Mouse (Mus musculus) granulocyte monocyte progenitor cell, adult 5-6 weeks (primary cell): ENCODE data around the gene Il1a. TPM values are rescaled to one million over a fixed set of nuclear protein-coding genes. Genes with fewer than 3 reads are reported as not detected.

Experiments
- ATAC-seq: replicated peaks from 2 replicates; pipeline ENCODE4 v1.8.0; 2016; ENCODE audit warnings: mild to moderate bottlenecking, moderate TSS enrichment, inconsistent platforms; ENCODE audit not compliant: poor library complexity, severe bottlenecking
- total RNA-seq, 2 experiments: library from RNA; stranded (forward) in 1 of 2; stranded (reverse) in 1 of 2; fragments of 200-712, 200-1000 nt in 1 of 2; fragments of >200 nt in 1 of 2; fragmentation: Nextera tagmentation in 1 of 2; gene quantifications; 2 replicates each; pipeline ENCODE4 v1.2.3; 2014 to 2017

Gene Il1a
- total RNA-seq (2014; fragmentation: Nextera tagmentation): not detected in 2 replicates
- total RNA-seq (2017): not detected in 2 replicates

DNA sequence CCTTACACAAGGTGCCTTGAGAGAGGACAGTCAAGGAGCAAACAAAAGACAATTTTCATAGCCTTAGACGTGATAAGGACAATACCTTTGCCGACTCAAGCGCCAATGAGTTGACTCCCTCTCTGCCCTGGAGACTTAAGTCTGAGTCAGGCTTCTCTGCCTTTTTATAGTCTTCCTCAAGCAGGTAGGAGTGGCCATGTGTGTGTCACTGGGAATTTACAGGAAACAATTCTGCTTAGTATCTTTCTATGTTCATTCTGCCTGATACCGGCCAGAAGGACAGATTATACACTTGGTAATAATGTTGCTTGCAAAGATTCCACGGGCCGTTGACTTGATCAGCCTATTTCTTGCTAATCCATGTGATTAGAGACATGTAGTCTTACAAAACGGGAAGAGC lies at the start of gene Il1a:
Gene Il1a, minus strand, starts transcription at position 137 of the 400 bp plus-strand sequence.
- ATAC-seq: no peak

DNA sequence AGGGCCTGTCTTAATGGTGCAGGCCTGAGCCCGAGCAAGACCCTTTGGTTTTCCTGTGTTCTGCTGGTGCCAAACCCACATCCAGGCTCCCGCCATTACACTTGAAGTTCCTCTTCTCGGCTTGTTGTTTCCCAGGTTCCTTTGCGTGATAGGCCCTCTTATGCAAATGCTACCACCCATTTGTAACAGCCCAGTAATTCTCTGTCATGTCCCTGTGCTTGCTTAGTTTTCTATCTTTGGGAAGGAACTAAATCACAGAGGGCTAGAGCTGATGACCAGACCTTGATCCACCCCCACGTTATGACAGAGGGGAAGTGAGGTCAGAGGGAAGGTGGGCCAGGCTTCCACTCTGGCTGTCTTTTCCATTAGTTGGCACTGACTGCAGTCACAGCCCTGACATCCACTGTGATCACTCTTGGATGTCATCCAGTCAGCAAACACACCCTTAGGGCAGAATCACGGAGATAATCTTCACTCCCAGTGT lies 28.4 kb upstream of the Il1a start:
- peak; percentile 97 for ATAC-seq

DNA sequence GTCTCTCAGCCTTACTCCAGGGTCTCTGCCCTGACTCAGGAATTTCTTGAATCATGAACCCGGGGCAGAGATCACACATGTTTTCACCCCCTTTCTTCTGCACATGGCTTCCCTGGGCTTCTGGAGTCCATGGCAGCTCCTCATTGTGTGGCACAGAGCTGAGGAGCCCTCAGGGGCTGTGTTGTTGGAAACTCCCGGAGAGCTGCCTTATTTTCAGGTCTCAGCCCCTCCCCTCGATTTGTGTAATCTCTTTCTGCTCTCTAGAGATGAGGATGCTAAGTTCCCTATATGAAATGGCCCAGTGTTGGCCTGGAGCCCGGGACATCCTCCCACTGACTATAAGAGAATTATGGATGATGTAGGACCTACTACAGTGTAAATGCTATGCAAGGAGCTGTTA lies 23.7 kb upstream of the Il1a start:
- ATAC-seq: no peak

DNA sequence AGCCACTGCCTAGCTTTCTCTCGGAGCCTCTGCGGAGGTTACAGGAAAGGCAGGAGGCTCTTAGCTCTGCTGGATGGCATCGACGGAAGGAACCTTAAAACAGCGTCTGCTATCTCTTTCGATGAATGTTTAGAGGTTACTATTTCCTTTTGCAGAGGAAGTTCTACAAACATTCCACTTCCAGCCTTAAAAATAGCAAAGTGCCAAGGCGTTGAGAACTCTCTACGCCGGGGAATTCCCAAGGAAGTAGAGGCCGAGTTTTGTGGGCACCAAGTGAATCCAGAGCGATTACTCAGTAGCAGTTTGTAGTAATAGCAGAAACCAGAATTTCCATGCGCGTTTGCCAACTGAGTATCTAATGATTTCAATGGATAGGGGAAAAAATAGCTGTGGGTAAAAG lies 20.8 kb upstream of the Il1a start:
- no peak for ATAC-seq

DNA sequence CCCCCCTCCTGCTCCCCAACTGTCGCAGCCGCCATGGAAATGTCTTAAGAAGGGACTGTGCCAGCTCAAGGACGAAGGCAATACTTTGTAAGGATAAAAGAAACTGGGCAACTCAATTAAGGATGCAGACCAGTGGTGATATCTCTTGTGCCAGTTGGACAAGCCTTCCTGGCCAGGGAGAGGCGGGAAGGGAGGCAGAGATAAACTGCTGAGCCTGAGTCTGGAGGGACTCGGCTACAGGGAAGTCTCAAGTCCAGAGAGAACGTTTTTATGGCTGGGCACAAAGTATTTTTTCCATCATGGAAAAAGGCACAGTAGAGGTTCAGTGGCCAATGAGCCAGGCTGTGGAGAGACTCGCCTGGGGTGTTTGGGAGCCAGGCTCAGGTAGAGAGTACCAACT lies 20.3 kb upstream of the Il1a start:
- no peak for ATAC-seq

DNA sequence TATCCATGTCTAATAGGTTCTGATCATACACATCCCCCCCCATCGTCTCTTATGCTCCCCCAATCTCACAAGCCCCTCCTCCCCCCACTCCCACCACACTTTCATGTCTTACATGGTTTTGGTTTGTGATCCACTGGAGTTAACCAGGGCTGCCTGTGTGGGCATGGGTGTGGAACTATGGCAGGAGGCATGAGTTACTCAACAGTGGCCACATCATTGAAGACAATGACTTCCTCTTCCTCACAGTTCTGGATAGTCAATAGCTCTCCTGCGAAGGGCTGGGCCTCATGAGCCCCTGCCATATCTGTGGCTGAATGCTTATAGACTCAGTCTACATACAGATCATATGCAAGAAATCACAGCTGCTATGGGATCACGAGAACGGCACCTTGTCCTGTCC lies 18.5 kb upstream of the Il1a start:
- peak; percentile 97 for ATAC-seq

DNA sequence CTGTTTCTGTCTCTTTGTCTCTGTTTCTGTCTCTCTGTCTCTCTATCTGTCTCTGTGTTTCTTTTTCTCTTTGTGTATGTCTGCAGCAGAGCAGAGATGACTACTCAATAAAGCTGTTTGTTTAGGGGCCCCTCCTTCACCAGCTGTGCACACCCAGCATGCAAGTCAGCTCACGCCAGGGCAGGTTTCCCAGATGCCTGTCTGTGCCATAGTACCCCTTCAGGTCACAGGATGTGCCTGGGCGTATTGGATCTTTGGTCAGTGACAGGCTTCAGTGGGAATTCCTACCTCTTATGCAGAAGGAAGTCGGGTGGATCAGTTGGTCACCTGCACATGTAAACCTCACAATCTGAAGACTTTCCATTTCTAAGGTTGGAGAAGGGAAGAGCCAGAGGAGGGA lies 14.4 kb upstream of the Il1a start:
- no peak for ATAC-seq

DNA sequence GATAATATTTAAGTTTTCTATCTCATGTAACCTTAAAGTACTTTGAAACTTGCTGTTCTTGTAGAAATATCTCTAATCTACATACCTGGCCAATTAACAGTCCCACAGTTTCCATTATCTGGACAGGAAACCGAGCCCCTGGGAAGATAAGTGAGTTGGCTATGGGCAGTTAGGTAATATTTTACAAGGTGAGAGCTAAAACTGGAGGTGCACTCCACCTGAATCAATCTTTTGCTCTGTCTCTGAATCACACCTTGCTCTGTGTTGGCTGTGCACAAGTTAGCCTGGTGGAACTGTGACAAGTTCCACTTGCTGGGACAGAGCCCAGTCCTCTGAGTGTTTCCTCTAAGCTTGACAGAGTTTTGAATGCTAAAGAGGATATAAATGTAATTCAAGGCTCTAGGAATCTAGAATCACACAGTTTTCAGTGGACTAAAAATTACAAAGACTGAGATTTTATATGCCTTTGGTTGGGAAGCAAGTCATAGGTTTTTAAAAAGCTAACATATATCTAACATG lies 12.4 kb upstream of the Il1a start:
- ATAC-seq: no peak

DNA sequence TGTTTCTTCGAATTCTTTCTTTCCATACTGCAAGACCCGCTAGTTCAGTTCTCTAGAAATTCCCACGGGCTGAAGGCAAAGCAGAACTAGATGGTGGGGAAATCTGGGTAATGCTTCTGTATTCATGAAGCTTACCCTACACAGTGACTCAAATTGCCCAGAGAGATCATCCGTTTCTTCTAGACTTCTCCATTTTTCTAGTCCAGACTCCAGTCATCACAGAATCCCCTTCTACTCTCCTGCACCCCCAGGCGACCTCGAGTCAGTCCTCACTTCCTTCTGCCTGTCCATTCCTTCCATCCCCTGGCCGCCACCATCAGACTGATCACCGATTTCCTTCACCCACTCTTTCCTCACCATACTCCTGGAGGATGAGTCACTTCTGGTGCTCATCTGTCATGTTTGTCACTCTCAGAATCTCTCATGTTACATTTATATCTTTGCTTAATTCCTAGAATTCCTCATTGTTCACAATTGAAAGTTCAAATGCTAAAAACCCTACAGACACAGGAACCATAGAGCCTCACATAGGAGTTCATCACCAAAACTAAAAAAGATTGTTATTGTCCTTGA lies 10.3 kb upstream of the Il1a start:
- peak; percentile 82 for ATAC-seq

DNA sequence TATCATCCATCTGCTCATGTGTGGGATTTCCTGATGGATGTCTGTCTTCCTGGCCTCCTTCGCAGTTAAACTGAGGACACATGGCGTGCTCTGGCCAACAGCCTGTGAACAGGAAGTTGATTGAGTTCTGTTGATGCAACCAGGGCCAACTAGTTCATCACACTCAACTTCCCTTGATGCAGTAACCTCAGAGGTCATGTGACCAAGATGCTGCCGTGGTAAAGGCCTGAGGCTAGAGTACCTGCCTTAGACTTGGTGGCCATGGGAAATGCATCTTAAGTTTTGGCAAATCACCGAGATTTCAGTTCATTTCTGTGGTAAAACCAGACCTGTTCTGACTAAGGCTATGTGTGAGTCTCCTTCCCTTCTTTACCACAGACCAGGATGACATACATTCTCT lies 6.1 kb upstream of the Il1a start:
- ATAC-seq: peak; percentile 68

DNA sequence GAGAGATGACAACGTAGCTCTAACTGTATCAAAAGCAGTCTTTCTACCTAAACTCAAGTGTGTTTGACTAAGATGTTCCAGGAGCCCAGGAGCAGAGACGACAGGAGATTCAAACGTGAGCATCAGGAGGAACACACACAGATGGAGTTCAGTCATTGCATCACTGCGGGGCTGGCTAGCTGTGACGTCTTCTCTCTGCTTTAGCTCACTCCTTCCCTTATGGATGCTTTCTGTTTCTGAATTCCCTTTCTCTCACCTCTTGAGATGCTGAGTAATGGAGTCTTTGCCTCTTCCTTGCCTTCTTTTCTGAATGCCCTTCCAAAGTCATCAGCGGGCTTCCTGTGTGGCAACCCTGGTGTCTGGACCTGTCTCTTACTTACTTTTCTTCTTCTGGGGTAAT lies 5.1 kb upstream of the Il1a start:
- ATAC-seq: peak; percentile 51

DNA sequence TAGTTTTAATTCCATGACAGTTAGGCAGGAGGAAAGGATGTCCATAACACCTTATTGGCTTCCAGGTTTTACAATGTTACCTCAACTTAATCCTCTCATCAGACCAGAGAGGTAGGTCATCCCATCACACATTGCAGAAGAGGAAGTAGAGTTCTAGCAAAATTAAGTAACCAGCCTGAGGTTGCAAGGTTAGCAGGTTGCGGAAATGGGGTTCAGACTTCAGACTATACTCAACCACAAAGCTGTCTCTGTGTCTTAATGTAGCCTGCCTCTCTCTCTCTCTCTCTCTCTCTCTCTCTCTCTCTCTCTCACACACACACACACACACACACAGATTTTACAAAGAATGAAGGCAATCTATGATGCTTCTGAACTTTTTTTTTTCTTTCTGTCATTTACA lies 4.2 kb upstream of the Il1a start:
- peak; percentile 88 for ATAC-seq

DNA sequence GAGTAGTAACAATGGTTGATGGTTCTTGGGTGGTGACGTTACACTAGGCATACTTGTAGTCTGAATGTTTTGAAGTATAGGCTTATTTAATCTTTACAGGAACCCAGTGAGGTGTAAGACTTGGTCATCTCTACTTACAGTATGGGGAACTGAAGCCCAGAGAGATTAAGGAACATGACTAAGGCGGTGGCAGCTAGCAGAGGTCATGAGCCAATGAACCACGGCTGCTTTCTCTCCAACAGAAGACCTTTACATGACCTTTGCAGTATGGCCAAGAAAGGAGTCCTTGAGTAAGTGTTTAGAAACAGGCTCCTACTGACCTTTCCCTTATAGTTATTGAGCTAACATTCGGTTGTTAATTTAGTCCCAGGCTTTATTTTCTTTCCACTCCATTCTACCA lies 3.8 kb downstream of the Il1a start:
- peak; percentile 44 for ATAC-seq

DNA sequence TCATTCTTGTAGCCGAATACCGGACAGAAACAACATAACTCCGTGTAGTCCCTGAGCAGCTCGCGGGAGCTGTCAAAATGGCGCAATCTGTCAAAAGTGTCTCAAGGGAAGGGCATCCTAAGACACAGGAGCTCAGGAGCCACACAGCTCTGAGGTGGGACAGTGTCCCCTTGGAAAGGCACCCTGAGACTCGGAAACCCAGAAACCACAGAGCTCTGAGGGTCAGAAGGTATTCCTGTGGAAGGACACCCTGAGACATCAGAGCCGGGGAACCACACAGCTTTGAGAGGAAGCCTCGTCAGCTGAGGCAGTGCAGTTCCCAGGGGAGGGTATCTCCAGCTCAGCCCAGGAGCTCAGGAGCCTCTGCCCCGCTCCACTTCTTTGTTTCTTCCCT lies 12.2 kb downstream of the Il1a start:
- ATAC-seq: peak; percentile 44

DNA sequence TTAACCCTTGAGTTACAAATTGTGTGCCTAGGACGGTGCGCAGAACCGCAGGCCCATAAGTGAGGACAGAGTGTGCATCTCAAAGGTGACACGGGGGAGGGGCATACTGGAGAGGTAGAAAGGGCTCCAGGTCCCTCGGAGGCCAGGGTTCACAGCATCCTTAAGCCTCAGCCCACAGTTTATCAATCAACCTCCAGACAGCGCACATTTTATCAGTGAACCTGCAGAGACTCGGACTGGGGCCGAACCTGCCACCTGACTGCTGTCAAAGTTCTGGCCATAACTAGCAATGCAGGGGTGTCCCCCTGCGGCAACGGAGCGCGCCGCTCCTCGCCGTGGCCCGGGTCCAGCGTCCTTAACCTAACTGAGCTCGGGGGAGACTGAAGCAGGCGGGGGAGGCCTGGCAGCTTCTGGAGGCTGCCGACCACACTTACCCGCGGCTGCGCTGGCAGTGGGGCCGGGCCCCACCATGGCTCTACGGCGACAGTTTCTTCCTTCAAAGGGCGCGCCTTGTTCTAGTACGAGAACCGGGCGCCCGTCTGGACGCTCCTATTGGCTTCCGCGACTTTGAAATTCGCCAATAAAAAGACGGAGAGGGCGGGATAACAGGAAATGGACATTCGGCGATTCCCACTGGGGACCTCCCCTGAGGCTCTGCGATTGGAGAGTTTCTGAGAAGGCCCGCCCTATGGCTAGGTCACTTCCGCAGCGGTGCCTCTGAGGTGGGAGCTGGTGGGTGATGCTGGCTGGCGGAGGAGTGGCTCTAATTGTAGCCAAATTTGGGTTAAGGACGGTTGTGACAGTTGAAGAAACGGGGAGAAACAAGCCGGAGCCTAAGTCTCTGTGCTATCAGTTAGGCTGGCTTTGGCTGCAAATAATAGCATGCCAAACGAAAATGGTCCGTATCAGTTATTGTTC lies 12.8 kb downstream of the Il1a start, which contains the start of gene Ckap2l:
Gene Ckap2l, minus strand, starts transcription at position 542 of the 918 bp plus-strand sequence.
- peak; percentile 99 for ATAC-seq

DNA sequence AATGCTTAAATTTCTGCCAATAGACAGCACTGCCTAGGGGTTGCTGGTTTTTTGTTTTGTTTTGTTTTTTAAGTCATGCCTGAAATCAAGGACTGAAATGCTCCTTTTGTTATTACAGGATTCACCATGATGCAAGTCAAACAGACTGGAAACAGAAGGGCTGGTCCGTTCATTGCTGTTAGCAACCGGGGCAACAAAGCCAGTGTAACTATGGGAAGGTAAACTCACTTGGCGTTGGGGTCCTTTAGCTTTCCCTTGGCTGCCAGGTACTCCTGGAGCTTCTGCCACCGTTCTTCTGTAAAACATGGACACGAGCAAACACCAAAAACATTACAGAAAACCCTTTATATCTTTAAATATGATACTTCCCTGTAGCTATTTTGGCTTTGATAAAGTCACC lies 13.7 kb downstream of the Il1a start:
- no peak for ATAC-seq

DNA sequence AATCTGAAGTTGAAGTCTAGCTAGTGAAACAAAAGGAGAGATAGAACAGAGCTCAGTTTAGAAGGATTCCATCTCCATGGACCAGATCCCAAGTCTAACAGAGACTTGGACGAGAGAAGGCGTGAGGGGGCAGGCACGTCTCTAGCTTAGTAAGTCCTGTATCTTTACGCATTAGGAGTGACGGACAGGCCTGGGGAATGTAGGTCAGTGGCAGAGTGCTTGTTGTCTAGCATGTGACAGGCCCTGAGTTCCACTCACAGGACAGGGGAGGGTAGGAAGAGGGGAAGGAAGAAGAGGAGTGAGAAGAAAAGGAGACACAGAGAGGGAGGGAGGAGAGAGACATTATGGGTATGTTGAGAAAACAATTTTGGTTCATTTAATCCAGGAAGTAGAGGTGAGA lies 14.7 kb downstream of the Il1a start:
- no peak for ATAC-seq

DNA sequence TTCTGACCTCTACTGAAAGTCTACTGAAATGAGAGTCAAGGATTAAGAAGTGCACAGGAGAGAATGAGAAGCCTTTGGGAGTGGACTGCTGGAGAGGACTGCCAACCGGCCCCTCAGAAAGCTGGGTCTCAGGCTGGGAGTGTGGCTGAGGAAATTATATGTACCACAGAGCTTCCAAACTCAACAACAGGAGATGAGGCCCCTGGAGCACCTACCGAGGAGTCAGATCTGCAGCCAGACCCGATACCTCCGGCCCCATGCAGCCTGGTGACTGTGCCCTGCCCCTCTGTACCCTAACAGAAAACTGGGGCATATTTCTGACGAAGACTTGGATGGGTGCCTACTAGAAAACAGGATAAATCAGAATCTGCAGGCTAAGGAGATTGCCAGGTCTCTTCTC lies 35.9 kb downstream of the Il1a start:
- ATAC-seq: no peak

DNA sequence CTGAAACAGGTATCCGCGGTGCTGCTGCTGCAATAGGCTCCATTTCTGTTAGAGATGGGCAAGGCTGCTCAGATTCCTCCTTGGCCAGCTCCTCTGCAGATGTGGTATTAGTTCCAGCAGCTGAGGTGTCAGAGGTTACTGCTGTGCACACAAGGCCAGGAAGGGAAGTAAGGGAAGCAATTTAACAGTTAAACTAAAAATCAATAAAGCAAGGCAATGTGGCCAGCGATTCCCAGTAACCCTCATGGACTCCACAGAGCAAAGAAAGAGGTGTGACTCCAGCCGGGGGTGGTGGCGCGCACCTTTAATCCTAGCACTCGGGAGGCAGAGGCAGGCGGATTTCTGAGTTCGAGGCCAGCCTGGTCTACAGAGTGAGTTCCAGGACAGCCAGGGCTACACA lies 39.2 kb downstream of the Il1a start:
- no peak for ATAC-seq

DNA sequence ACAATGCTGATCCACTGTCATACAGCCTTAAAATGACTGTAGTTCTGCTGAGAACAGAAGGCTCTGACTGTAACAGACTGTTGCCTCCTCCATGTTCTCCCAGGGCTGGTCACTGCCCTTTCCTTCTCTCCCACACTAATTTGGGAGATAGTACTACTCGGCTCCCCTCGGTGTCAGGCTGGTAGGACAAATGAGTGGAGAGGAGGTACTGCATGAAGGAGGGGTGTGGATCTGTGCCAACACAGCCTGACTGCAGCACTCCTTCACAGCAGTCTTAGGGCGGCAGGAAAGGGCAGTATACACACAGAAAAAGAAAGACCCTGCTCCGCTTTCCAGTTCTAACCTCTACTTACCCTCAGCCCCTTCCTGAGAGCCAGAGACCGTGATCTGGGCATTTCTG lies 39.8 kb downstream of the Il1a start:
- ATAC-seq: no peak

DNA sequence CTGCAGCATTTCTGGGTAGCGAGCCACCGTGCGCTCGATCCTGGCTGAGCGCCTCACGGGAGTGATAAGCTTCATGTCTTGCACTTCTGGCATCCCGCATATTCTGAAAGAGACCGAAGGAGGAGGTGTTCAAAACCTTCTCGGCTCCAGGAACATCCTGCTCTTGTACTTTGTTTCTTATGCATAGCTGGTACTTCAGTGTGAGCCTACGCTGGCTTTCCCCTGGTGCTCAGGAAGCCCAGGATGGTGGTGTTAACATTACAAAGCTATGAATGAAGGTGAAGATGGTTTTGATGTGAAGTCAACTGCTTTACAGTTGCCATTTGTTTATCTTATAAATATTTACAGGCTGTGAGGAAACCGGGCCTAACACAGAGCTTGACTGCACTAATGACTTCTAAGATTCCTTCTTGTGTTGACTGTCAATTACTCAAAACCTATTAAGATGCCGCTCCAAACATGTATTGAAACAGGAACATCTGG lies 40.6 kb downstream of the Il1a start:
- ATAC-seq: no peak
